Mouse (Mus musculus): ENCODE results near the gene Svip.

Gene Svip

GRCm38 (mm10) chr7:51962219-51962952 is 43.4 kb downstream of the Svip start:
- no peak for DNase-seq (ENCODE audit: low read depth, low spot score)

GRCm38 (mm10) chr7:51960698-51961374 is 45.0 kb downstream of the Svip start:
- no peak for DNase-seq (ENCODE audit: low read depth, low spot score)

GRCm38 (mm10) chr7:51957766-51958165 is 48.1 kb downstream of the Svip start:
- DNase-seq (ENCODE audit: low read depth, low spot score), result no peak

- no peak for DNase-seq (ENCODE audit: low read depth, low spot score)
Observed at GRCm38 (mm10) chr7:51955424-51956041, 50.3 kb downstream of the Svip start.
